Mouse (Mus musculus) left cerebral cortex, postnatal 14 days (tissue): Measurements from ENCODE around the gene Paqr4. TPM values are rescaled to one million over a fixed set of nuclear protein-coding genes. Genes with fewer than 3 reads are reported as not detected.
A peak's percentile ranks its signal among the peaks of the same experiment; 100 is the strongest.

Experiments used
- DNase-seq, 2 experiments: peaks; one replicate each; pipeline ENCODE4 v3.0.0; 2021 to 2022; ENCODE audit warnings: low spot score in 2 of 2, mixed read lengths in 1 of 2
- intact Hi-C: fragments of 180-260 bp; cut with DNase I; formaldehyde crosslinking; loops from one replicate; pipeline ENCODE4 v1.15.1; 2025
- total RNA-seq, 2 experiments: library from RNA; stranded (reverse); gene quantifications; 2 replicates each; pipeline ENCODE4 v1.2.3; 2021

Paqr4 gene
- total RNA-seq, 2 experiments from 2014 or later = 54.2 to 56.8 TPM

GRCm38 (mm10) chr17:23758801-23759200 lies 18.1 kb upstream of the Paqr4 start:
- intact Hi-C loops = no loop called here
- no peak for DNase-seq

DNA sequence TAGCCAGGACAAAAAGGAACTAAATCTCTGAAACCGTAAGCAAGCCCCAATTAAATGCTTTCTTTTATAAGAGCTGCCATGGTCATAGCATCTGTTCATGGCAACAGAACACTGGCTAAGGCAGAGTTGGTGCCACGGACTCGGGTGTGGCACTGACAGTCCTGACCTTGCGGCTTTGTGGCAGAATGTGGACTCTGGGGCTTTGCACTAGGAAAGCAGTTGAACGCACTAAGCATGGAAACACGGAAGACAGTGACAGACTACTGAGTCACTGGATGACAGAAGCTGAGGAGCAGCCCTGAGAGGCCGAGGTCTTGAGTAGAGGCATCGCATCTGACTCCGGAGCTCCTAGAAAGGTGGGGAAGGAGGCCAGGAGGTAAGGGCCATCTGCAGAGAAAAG lies 16.9 kb upstream of the Paqr4 start:
- intact Hi-C loops = no loop called here
- no peak for DNase-seq

DNA sequence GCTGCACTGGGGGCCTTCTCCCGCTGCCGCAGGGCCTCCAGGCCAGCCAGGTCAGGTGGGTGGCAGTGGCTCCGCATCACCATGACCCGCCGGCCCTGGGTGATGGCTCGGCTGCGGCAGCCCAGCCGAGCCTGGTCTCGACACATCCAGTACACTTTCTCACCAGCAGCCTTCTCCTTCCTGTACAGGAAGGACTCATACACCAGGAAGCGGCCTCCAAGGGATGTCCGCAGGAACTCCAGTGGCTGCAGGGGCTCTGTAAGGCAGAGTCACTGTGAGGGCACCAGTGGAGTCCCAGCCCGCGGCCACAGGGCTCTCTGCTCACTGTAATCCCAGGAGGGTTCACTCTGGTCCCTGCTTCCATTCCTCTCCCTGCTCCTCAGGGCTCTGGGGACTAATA lies 15.0 kb upstream of the Paqr4 start:
- intact Hi-C loops = no loop called here
- no peak for DNase-seq

- no peak for DNase-seq
- intact Hi-C loops = no loop called here
Measured at GRCm38 (mm10) chr17:23749400-23750191, 8.9 kb upstream of the Paqr4 start.

- peak; percentile 74 to 77 for DNase-seq
- intact Hi-C loops = no loop called here
Measured at GRCm38 (mm10) chr17:23748631-23749391, 8.1 kb upstream of the Paqr4 start.

- intact Hi-C loops = no loop called here
- no peak for DNase-seq
Measured at GRCm38 (mm10) chr17:23748026-23748425, 7.4 kb upstream of the Paqr4 start.

- DNase-seq = no peak
- intact Hi-C loops = no loop called here
Measured at GRCm38 (mm10) chr17:23747471-23747870, 6.8 kb upstream of the Paqr4 start.

- intact Hi-C loops = no loop called here
- DNase-seq = no peak
Measured at GRCm38 (mm10) chr17:23746767-23747166, 6.1 kb upstream of the Paqr4 start.

DNA sequence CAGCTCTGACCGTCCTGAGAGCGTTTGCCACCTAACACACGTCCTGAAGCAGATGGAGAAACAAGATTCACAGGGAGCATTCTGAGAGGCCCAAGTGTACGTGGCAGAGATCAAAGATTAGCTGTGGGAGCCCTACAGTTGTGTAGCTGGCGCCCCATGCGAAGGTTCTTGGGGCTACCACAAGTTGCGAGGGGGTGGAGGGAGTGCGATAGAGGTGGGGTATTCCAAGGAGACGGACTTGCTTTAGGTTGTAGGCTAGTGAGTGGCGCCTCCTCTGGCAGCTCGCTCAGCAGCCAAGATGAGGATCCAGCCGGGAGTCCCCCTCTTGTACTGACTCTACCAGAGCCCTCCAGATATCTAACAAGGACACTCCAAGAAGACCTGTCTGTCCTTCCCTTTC lies 5.6 kb upstream of the Paqr4 start:
- intact Hi-C loops = no loop called here
- no peak for DNase-seq

GRCm38 (mm10) chr17:23745301-23746251 lies 4.9 kb upstream of the Paqr4 start, which contains the start of gene Kremen2:
Gene Kremen2 (minus strand): TSS chr17:23745833.
- DNase-seq = no peak
- intact Hi-C loops = no loop called here

GRCm38 (mm10) chr17:23744651-23745050 lies 4.0 kb upstream of the Paqr4 start:
- no peak for DNase-seq
- intact Hi-C loops = no loop called here

GRCm38 (mm10) chr17:23744076-23744475 lies 3.4 kb upstream of the Paqr4 start:
- intact Hi-C loops = no loop called here
- no peak for DNase-seq

- intact Hi-C loops = no loop called here
Measured at GRCm38 (mm10) chr17:23742941-23743340, 2.3 kb upstream of the Paqr4 start.

DNA sequence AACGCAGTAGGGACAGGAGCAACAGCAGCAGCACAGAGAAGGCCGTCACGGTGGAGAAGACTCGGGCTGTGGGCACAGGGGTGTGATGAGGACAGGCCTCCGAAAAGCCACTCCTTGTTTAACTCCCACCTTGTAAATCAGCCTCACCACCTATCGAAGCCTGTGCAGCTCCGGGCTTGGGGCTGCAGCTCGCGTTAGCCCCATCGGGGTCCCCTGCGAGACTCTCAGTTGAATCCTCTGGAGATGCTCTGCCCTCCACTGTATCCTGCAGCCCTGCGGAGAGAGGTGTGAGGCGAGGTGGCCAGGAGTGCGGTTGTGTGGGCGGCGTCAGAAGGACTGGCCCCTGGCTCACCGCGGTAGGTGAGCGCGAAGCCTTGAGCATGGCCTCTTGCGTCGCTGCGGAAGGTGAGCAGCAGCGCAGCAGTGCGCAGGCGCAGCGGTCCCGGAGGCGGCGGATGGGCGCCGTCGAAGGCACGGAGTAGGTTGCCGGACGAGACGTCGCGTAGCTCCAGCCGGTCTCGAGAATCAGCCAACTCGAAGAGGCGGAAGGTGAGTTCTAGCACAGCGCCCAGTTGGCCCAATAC lies 1.6 kb upstream of the Paqr4 start:
- DNase-seq = no peak
- intact Hi-C loops = no loop called here

More at GRCm38 (mm10) chr17:23742941-23743340, 2.3 kb upstream of the Paqr4 start:
- no peak for DNase-seq

- intact Hi-C loops = no loop called here
- DNase-seq = no peak
Measured at GRCm38 (mm10) chr17:23741359-23742209, 917 bp upstream of the Paqr4 start.

GRCm38 (mm10) chr17:23740136-23740584 lies 507 bp downstream of the Paqr4 start:
- peak; percentile 92 to 94 for DNase-seq
- intact Hi-C loops = no loop called here

DNA sequence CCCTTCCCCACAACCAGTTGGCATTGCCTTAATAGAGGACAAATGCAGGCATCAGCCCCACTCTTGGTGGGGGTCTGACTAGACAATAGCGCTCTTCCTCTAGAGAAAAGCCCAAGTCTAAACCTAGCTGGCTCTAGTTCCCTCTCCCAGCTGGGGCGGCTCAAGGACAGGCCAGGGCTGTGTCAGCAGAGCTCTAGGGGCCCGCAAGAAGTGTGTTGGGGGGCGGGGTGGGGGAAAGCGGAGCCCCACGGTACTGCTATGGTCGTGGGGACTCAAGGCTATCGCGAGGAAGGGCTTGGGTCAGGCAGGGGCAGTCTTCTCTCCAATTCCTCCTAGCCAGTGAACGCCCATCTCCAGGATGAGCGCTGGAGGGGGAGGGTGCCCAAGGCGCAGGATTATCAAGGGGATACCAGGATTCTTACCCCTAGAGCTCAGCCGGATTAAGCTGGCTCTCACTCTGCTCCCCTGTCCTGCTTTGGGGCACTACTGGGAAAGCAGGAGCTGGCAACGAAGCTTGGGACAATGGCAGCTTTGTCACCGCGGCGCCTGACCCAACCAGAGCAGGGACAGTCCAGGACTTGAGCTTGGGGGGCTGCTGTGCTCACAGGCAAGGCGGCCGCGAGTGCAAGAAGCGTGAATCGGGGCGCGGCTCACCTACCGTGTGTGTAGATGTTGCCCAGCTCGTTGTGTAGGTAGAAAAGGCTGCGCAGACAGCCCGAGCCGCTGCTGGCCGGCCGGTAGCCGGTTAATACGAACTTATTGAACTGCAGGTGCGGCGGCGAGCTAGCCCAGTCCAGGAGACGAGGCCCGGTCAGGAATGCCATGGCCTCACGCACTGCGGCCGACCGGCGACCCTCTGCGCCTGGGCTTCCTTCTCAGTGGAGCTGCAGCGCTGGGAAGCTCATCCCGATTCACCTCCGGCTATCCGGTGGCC lies 1.2 kb downstream of the Paqr4 start:
- DNase-seq = peak in 1 of 2 experiments; percentile 45
- intact Hi-C loops = no loop called here
